Mouse (Mus musculus) ES-E14 (cell line): ENCODE results near the gene Oas1e.

ENCODE experiments used
- CHD2 ChIP-seq: IDR thresholded peaks from 2 replicates; pipeline ENCODE4 v1.6.1; 2014; ENCODE audit warnings: mild to moderate bottlenecking, low read depth, low read length, inconsistent platforms
- HCFC1 ChIP-seq: IDR thresholded peaks from 2 replicates; pipeline ENCODE4 v1.6.1; 2012; ENCODE audit warnings: low read length, inconsistent platforms, borderline replicate concordance; ENCODE audit not compliant: insufficient read depth
- MAFK ChIP-seq: IDR thresholded peaks from 2 replicates; pipeline ENCODE4 v1.6.1; 2014; ENCODE audit warnings: mild to moderate bottlenecking, low read depth, low read length, inconsistent platforms; ENCODE audit not compliant: insufficient read depth
- ZC3H11A ChIP-seq: IDR thresholded peaks from 2 replicates; pipeline ENCODE4 v1.6.1; 2012; ENCODE audit warnings: low read depth, mild to moderate bottlenecking, inconsistent platforms, low read length, borderline replicate concordance
- ZNF384 ChIP-seq: IDR thresholded peaks from 2 replicates; pipeline ENCODE4 v1.6.1; 2012; ENCODE audit warnings: low read depth, low read length, inconsistent platforms

GRCm38 (mm10) chr5:120818999-120819398 is 23.7 kb upstream of the Oas1e start:
- TF ChIP-seq CHD2 (no peak), ZNF384 (no peak), MAFK (no peak), HCFC1 (no peak), ZC3H11A (no peak)
